Mouse (Mus musculus): ENCODE data around the gene Nceh1. TPM values are rescaled to one million over a fixed set of nuclear protein-coding genes. Genes with fewer than 3 reads are reported as not detected.
A peak's percentile ranks its signal among the peaks of the same experiment; 100 is the strongest.

The Nceh1 gene
- total and polyA plus RNA-seq, 2 experiments from 2014 or later: 30.2 to 33.6 TPM

- no peaks in the 10 kb centered on the region for H3K36me3 ChIP-seq (ENCODE audit: insufficient read depth, low read length)
Measured at GRCm38 (mm10) chr3:27153701-27154209, 29.0 kb upstream of the Nceh1 start, which contains the start of gene Ect2. Ect2 (minus strand) TSS chr3:27153878.

GRCm38 (mm10) chr3:27154280-27154679 is 28.5 kb upstream of the Nceh1 start:
- DNase-seq (ENCODE audit: low spot score): no peak
- Histone ChIP-seq H3K27me3 (ENCODE audit: insufficient read depth, low read length) (no peaks in the 10 kb centered on the region), H3K4me1 (ENCODE audit: insufficient read depth, low read length) (no peaks in the 10 kb centered on the region; the same call in 1 of the 2 replicates), H3K4me2 (ENCODE audit: low read depth, low read length, poor library complexity, severe bottlenecking) (peak overlapping the region; percentile 47), H3K9me3 (ENCODE audit: low read length) (no peaks in the 10 kb centered on the region), H3K9ac (replicated peaks; ENCODE audit: low read length, poor library complexity, severe bottlenecking) (peak overlapping the region; percentile 36; the same call in 1 of the 2 replicates), H3K4me3 (ENCODE audit: low read depth, low read length) (peak overlapping the region; percentile 83), H3K36me3 (ENCODE audit: insufficient read depth, low read length) (no peaks in the 10 kb centered on the region), H3K27ac (ENCODE audit: low read depth, low read length) (peak overlapping the region; percentile 38; the same call in 1 of the 2 replicates)
- ATAC-seq (ENCODE audit: low FRiP score): peak; percentile 6; the same call in 1 of the 2 replicates
- no peak for TF ChIP-seq CTCF (IDR thresholded peaks at IDR 0.05)
- WGBS: 70% methylated on average over 2 of the region's 2 CpGs

More at GRCm38 (mm10) chr3:27153701-27154209, 29.0 kb upstream of the Nceh1 start, which contains the start of gene Ect2:
- Histone ChIP-seq H3K4me2 (ENCODE audit: low read depth, low read length, poor library complexity, severe bottlenecking) (peak within 1 kb of the TSS; percentile 95), H3K27ac (ENCODE audit: low read depth, low read length) (peak within 1 kb of the TSS; percentile 38; the same call in 1 of the 2 replicates), H3K4me3 (ENCODE audit: low read depth, low read length) (peak within 1 kb of the TSS; percentile 83), H3K4me1 (ENCODE audit: insufficient read depth, low read length) (no peaks in the 10 kb centered on the region; the same call in 1 of the 2 replicates), H3K27me3 (ENCODE audit: insufficient read depth, low read length) (no peaks in the 10 kb centered on the region), H3K9me3 (ENCODE audit: low read length) (no peaks in the 10 kb centered on the region), H3K9ac (replicated peaks; ENCODE audit: low read length, poor library complexity, severe bottlenecking) (peak within 1 kb of the TSS; percentile 36; the same call in 1 of the 2 replicates)
- WGBS: 1% methylated on average over 37 of the region's 37 CpGs
- TF ChIP-seq CTCF (IDR thresholded peaks at IDR 0.05): peak; percentile 28
- ATAC-seq (ENCODE audit: low FRiP score): peak; percentile 100
- DNase-seq (ENCODE audit: low spot score): peak; percentile 100

GRCm38 (mm10) chr3:27155051-27155855 is 27.5 kb upstream of the Nceh1 start:
- WGBS: 25% methylated on average over 6 of the region's 6 CpGs
- no peaks in the 10 kb centered on the region for H3K9me3 ChIP-seq (ENCODE audit: low read length)
- DNase-seq (ENCODE audit: low spot score) (no peak), ATAC-seq (ENCODE audit: low FRiP score) (no peak)
- H3K9ac ChIP-seq (replicated peaks; ENCODE audit: low read length, poor library complexity, severe bottlenecking): no peak overlapping the region
- TF ChIP-seq CTCF (IDR thresholded peaks at IDR 0.05): no peak
- H3K36me3 ChIP-seq (ENCODE audit: insufficient read depth, low read length): no peaks in the 10 kb centered on the region
- no peak overlapping the region for H3K4me2 ChIP-seq (ENCODE audit: low read depth, low read length, poor library complexity, severe bottlenecking)
- no peak overlapping the region for H3K4me3 ChIP-seq (ENCODE audit: low read depth, low read length)
- H3K27ac ChIP-seq (ENCODE audit: low read depth, low read length): no peak overlapping the region
- no peaks in the 10 kb centered on the region for H3K27me3 ChIP-seq (ENCODE audit: insufficient read depth, low read length)
- no peaks in the 10 kb centered on the region; the same call in 1 of the 2 replicates for H3K4me1 ChIP-seq (ENCODE audit: insufficient read depth, low read length)

- no peaks in the 10 kb centered on the region; the same call in 1 of the 2 replicates for H3K4me1 ChIP-seq (ENCODE audit: insufficient read depth, low read length)
- no peak overlapping the region for H3K27ac ChIP-seq (ENCODE audit: low read depth, low read length)
- WGBS: 79% methylated on average over 9 of the region's 9 CpGs
- TF ChIP-seq CTCF (IDR thresholded peaks at IDR 0.05): no peak
- no peak overlapping the region for H3K4me3 ChIP-seq (ENCODE audit: low read depth, low read length)
- no peak for DNase-seq (ENCODE audit: low spot score)
- no peaks in the 10 kb centered on the region for H3K27me3 ChIP-seq (ENCODE audit: insufficient read depth, low read length)
- H3K9ac ChIP-seq (replicated peaks; ENCODE audit: low read length, poor library complexity, severe bottlenecking): no peak overlapping the region
- H3K4me2 ChIP-seq (ENCODE audit: low read depth, low read length, poor library complexity, severe bottlenecking): no peak overlapping the region
- H3K9me3 ChIP-seq (ENCODE audit: low read length): no peaks in the 10 kb centered on the region
- H3K36me3 ChIP-seq (ENCODE audit: insufficient read depth, low read length): no peaks in the 10 kb centered on the region
- no peak for ATAC-seq (ENCODE audit: low FRiP score)
Measured at GRCm38 (mm10) chr3:27155856-27156593, 26.7 kb upstream of the Nceh1 start.

GRCm38 (mm10) chr3:27156594-27156949 is 26.2 kb upstream of the Nceh1 start:
- no peak overlapping the region for H3K9ac ChIP-seq (replicated peaks; ENCODE audit: low read length, poor library complexity, severe bottlenecking)
- no peak for ATAC-seq (ENCODE audit: low FRiP score)
- no peak overlapping the region for H3K27ac ChIP-seq (ENCODE audit: low read depth, low read length)
- WGBS: 60% methylated on average over 3 of the region's 3 CpGs
- H3K9me3 ChIP-seq (ENCODE audit: low read length): no peaks in the 10 kb centered on the region
- no peak overlapping the region for H3K4me3 ChIP-seq (ENCODE audit: low read depth, low read length)
- DNase-seq (ENCODE audit: low spot score): no peak
- no peaks in the 10 kb centered on the region for H3K36me3 ChIP-seq (ENCODE audit: insufficient read depth, low read length)
- H3K4me2 ChIP-seq (ENCODE audit: low read depth, low read length, poor library complexity, severe bottlenecking): no peak overlapping the region
- no peak for TF ChIP-seq CTCF (IDR thresholded peaks at IDR 0.05)
- H3K27me3 ChIP-seq (ENCODE audit: insufficient read depth, low read length): no peaks in the 10 kb centered on the region
- H3K4me1 ChIP-seq (ENCODE audit: insufficient read depth, low read length): no peaks in the 10 kb centered on the region; the same call in 1 of the 2 replicates

Measured in midbrain, postnatal 0 days (tissue).